Mouse (Mus musculus): ENCODE results near the gene 9430007A20Rik. TPM values are rescaled to one million over a fixed set of nuclear protein-coding genes. Genes with fewer than 3 reads are reported as not detected.
"Not testable (repeated sequence)": the region's sequence is repeated elsewhere in the genome, so short reads cannot be mapped to it uniquely, and the experiment has no call there.

The 9430007A20Rik gene
- not detected in 2 replicates for polyA plus RNA-seq (2014; fragmentation: Nextera tagmentation; extraction: Ambion mirVana)

GRCm38 (mm10) chr4:144519522-144519921, at the start of gene 9430007A20Rik:
TSS of gene 9430007A20Rik (plus strand) at chr4:144519822.
- no peak for ATAC-seq (replicated peaks; ENCODE audit: low FRiP score, low TSS enrichment, low read depth)
- no peaks in the 10 kb centered on the region for H3K4me1 ChIP-seq (replicated peaks; ENCODE audit: control insufficient read depth, insufficient read depth, low read length)
- no peak within 1 kb of the TSS for H3K9ac ChIP-seq (ENCODE audit: low read length)
- no peak within 1 kb of the TSS for H3K4me2 ChIP-seq (ENCODE audit: low read length)
- no peak within 1 kb of the TSS for H3K27ac ChIP-seq (ENCODE audit: low read depth)
- no peak for DNase-seq (ENCODE audit: low spot score)
- no peaks in the 10 kb centered on the region for H3K36me3 ChIP-seq (ENCODE audit: control insufficient read depth, insufficient read depth, low read length)
- no peaks in the 10 kb centered on the region for H3K9me3 ChIP-seq (ENCODE audit: control insufficient read depth, low read length)
- no peak within 1 kb of the TSS for H3K4me3 ChIP-seq (ENCODE audit: low read depth, low read length)
- H3K27me3 ChIP-seq (replicated peaks; ENCODE audit: control insufficient read depth, insufficient read depth, low read length) = no peaks in the 10 kb centered on the region
- 78% methylated on average over 5 of the region's 5 CpGs for WGBS

- no peak overlapping the region for H3K4me3 ChIP-seq (ENCODE audit: low read depth, low read length)
- H3K36me3 ChIP-seq (ENCODE audit: control insufficient read depth, insufficient read depth, low read length) = no peaks in the 10 kb centered on the region
- no peaks in the 10 kb centered on the region for H3K27me3 ChIP-seq (replicated peaks; ENCODE audit: control insufficient read depth, insufficient read depth, low read length)
- no peak overlapping the region for H3K4me2 ChIP-seq (ENCODE audit: low read length)
- ATAC-seq (replicated peaks; ENCODE audit: low FRiP score, low TSS enrichment, low read depth) = no peak
- no peak overlapping the region for H3K9ac ChIP-seq (ENCODE audit: low read length)
- DNase-seq (ENCODE audit: low spot score) = no peak
- H3K4me1 ChIP-seq (replicated peaks; ENCODE audit: control insufficient read depth, insufficient read depth, low read length) = no peaks in the 10 kb centered on the region
- H3K9me3 ChIP-seq (ENCODE audit: control insufficient read depth, low read length) = no peaks in the 10 kb centered on the region
- H3K27ac ChIP-seq (ENCODE audit: low read depth) = no peak overlapping the region
Measured at GRCm38 (mm10) chr4:144493331-144493730, 26.3 kb upstream of the 9430007A20Rik start.

- Histone ChIP-seq H3K9ac (ENCODE audit: low read length) (no peak overlapping the region), H3K4me3 (ENCODE audit: low read depth, low read length) (no peak overlapping the region), H3K27ac (ENCODE audit: low read depth) (no peak overlapping the region), H3K36me3 (ENCODE audit: control insufficient read depth, insufficient read depth, low read length) (no peaks in the 10 kb centered on the region), H3K9me3 (ENCODE audit: control insufficient read depth, low read length) (no peaks in the 10 kb centered on the region), H3K4me1 (replicated peaks; ENCODE audit: control insufficient read depth, insufficient read depth, low read length) (no peaks in the 10 kb centered on the region), H3K4me2 (ENCODE audit: low read length) (no peak overlapping the region), H3K27me3 (replicated peaks; ENCODE audit: control insufficient read depth, insufficient read depth, low read length) (no peaks in the 10 kb centered on the region)
- ATAC-seq (replicated peaks; ENCODE audit: low FRiP score, low TSS enrichment, low read depth) (no peak), DNase-seq (ENCODE audit: low spot score) (no peak)
- 64% methylated on average over 1 of the region's 1 CpGs for WGBS
Measured at GRCm38 (mm10) chr4:144506518-144506917, 13.1 kb upstream of the 9430007A20Rik start.

- WGBS = 89% methylated on average over 1 of the region's 1 CpGs
Measured at GRCm38 (mm10) chr4:144544689-144545088, 25.1 kb downstream of the 9430007A20Rik start.

GRCm38 (mm10) chr4:144545339-144545738, 25.7 kb downstream of the 9430007A20Rik start:
- not testable (repeated sequence) for H3K4me1 ChIP-seq (replicated peaks; ENCODE audit: control insufficient read depth, insufficient read depth, low read length)

More at GRCm38 (mm10) chr4:144544689-144545088, 25.1 kb downstream of the 9430007A20Rik start:
- DNase-seq (ENCODE audit: low spot score) = no peak
- no peak overlapping the region for H3K9ac ChIP-seq (ENCODE audit: low read length)
- H3K27ac ChIP-seq (ENCODE audit: low read depth) = no peak overlapping the region
- no peaks in the 10 kb centered on the region for H3K36me3 ChIP-seq (ENCODE audit: control insufficient read depth, insufficient read depth, low read length)
- H3K4me2 ChIP-seq (ENCODE audit: low read length) = no peak overlapping the region
- ATAC-seq (replicated peaks; ENCODE audit: low FRiP score, low TSS enrichment, low read depth) = no peak
- H3K4me3 ChIP-seq (ENCODE audit: low read depth, low read length) = no peak overlapping the region
- H3K4me1 ChIP-seq (replicated peaks; ENCODE audit: control insufficient read depth, insufficient read depth, low read length) = no peaks in the 10 kb centered on the region
- H3K27me3 ChIP-seq (replicated peaks; ENCODE audit: control insufficient read depth, insufficient read depth, low read length) = no peaks in the 10 kb centered on the region
- no peaks in the 10 kb centered on the region for H3K9me3 ChIP-seq (ENCODE audit: control insufficient read depth, low read length)

GRCm38 (mm10) chr4:144551156-144551555, 31.5 kb downstream of the 9430007A20Rik start:
- Histone ChIP-seq H3K9ac (ENCODE audit: low read length) (no peak overlapping the region), H3K9me3 (ENCODE audit: control insufficient read depth, low read length) (no peaks in the 10 kb centered on the region), H3K36me3 (ENCODE audit: control insufficient read depth, insufficient read depth, low read length) (no peaks in the 10 kb centered on the region), H3K27me3 (replicated peaks; ENCODE audit: control insufficient read depth, insufficient read depth, low read length) (no peaks in the 10 kb centered on the region), H3K4me2 (ENCODE audit: low read length) (no peak overlapping the region), H3K27ac (ENCODE audit: low read depth) (no peak overlapping the region), H3K4me3 (ENCODE audit: low read depth, low read length) (no peak overlapping the region), H3K4me1 (replicated peaks; ENCODE audit: control insufficient read depth, insufficient read depth, low read length) (no peaks in the 10 kb centered on the region)
- no peak for ATAC-seq (replicated peaks; ENCODE audit: low FRiP score, low TSS enrichment, low read depth)
- no peak for DNase-seq (ENCODE audit: low spot score)

More at GRCm38 (mm10) chr4:144545339-144545738, 25.7 kb downstream of the 9430007A20Rik start:
- H3K9ac ChIP-seq (ENCODE audit: low read length); ATAC-seq (replicated peaks; ENCODE audit: low FRiP score, low TSS enrichment, low read depth); H3K27me3 ChIP-seq (replicated peaks; ENCODE audit: control insufficient read depth, insufficient read depth, low read length); H3K4me3 ChIP-seq (ENCODE audit: low read depth, low read length); DNase-seq (ENCODE audit: low spot score); H3K9me3 ChIP-seq (ENCODE audit: control insufficient read depth, low read length); H3K27ac ChIP-seq (ENCODE audit: low read depth); H3K36me3 ChIP-seq (ENCODE audit: control insufficient read depth, insufficient read depth, low read length); H3K4me2 ChIP-seq (ENCODE audit: low read length): not testable (repeated sequence)
- 90% methylated on average over 13 of the region's 13 CpGs for WGBS

- Histone ChIP-seq H3K4me2 (ENCODE audit: low read length) (no peak overlapping the region), H3K4me3 (ENCODE audit: low read depth, low read length) (no peak overlapping the region), H3K9ac (ENCODE audit: low read length) (no peak overlapping the region), H3K36me3 (ENCODE audit: control insufficient read depth, insufficient read depth, low read length) (no peaks in the 10 kb centered on the region), H3K27ac (ENCODE audit: low read depth) (no peak overlapping the region), H3K27me3 (replicated peaks; ENCODE audit: control insufficient read depth, insufficient read depth, low read length) (no peaks in the 10 kb centered on the region), H3K9me3 (ENCODE audit: control insufficient read depth, low read length) (no peaks in the 10 kb centered on the region), H3K4me1 (replicated peaks; ENCODE audit: control insufficient read depth, insufficient read depth, low read length) (no peaks in the 10 kb centered on the region)
- DNase-seq (ENCODE audit: low spot score) (no peak), ATAC-seq (replicated peaks; ENCODE audit: low FRiP score, low TSS enrichment, low read depth) (no peak)
Measured at GRCm38 (mm10) chr4:144559792-144560191, 40.2 kb downstream of the 9430007A20Rik start.

GRCm38 (mm10) chr4:144561205-144561604, 41.6 kb downstream of the 9430007A20Rik start:
- Histone ChIP-seq H3K27me3 (replicated peaks; ENCODE audit: control insufficient read depth, insufficient read depth, low read length) (no peaks in the 10 kb centered on the region), H3K9me3 (ENCODE audit: control insufficient read depth, low read length) (no peaks in the 10 kb centered on the region), H3K9ac (ENCODE audit: low read length) (no peak overlapping the region), H3K27ac (ENCODE audit: low read depth) (no peak overlapping the region), H3K36me3 (ENCODE audit: control insufficient read depth, insufficient read depth, low read length) (no peaks in the 10 kb centered on the region), H3K4me1 (replicated peaks; ENCODE audit: control insufficient read depth, insufficient read depth, low read length) (no peaks in the 10 kb centered on the region), H3K4me2 (ENCODE audit: low read length) (no peak overlapping the region), H3K4me3 (ENCODE audit: low read depth, low read length) (no peak overlapping the region)
- DNase-seq (ENCODE audit: low spot score) = no peak
- WGBS = 47% methylated on average over 2 of the region's 2 CpGs
- ATAC-seq (replicated peaks; ENCODE audit: low FRiP score, low TSS enrichment, low read depth) = no peak

- no peak within 1 kb of the TSS for H3K27ac ChIP-seq (ENCODE audit: low read depth)
- ATAC-seq (replicated peaks; ENCODE audit: low FRiP score, low TSS enrichment, low read depth) (no peak), DNase-seq (ENCODE audit: low spot score) (no peak)
- H3K36me3 ChIP-seq (ENCODE audit: control insufficient read depth, insufficient read depth, low read length) = no peaks in the 10 kb centered on the region
- H3K4me3 ChIP-seq (ENCODE audit: low read depth, low read length) = no peak within 1 kb of the TSS
- 90% methylated on average over 1 of the region's 1 CpGs for WGBS
- no peak within 1 kb of the TSS for H3K4me2 ChIP-seq (ENCODE audit: low read length)
- H3K9ac ChIP-seq (ENCODE audit: low read length) = no peak within 1 kb of the TSS
- no peaks in the 10 kb centered on the region for H3K9me3 ChIP-seq (ENCODE audit: control insufficient read depth, low read length)
- H3K27me3 ChIP-seq (replicated peaks; ENCODE audit: control insufficient read depth, insufficient read depth, low read length) = no peaks in the 10 kb centered on the region
- H3K4me1 ChIP-seq (replicated peaks; ENCODE audit: control insufficient read depth, insufficient read depth, low read length) = no peaks in the 10 kb centered on the region
Measured at GRCm38 (mm10) chr4:144565034-144565433, 45.4 kb downstream of the 9430007A20Rik start, which contains the start of gene Gm13124. TSS of gene Gm13124 (minus strand) at chr4:144565134.

Data from intestine, embryonic 14.5 days (tissue).